Mouse (Mus musculus) hindbrain, embryonic 14.5 days (tissue): ENCODE data around the gene Tas1r1. TPM values are rescaled to one million over a fixed set of nuclear protein-coding genes. Genes with fewer than 3 reads are reported as not detected.
A peak's percentile ranks its signal among the peaks of the same experiment; 100 is the strongest.
"Not testable (repeated sequence)": the region's sequence is repeated elsewhere in the genome, so short reads cannot be mapped to it uniquely, and the experiment has no call there.

Source experiments
- ATAC-seq: fragments of 200-750 bp; cut with Nextera tagmentation; 2 replicates; pipeline ENCODE4 v1.8.0; 2017; ENCODE audit warnings: moderate number of reproducible peaks, mild to moderate bottlenecking, moderate TSS enrichment, moderate library complexity; ENCODE audit not compliant: low FRiP score
- DNase-seq: peaks from one replicate; pipeline ENCODE4 v3.0.0-alpha.2; 2015; ENCODE audit warnings: low spot score
- H3K27ac ChIP-seq: fragments of 300-500 bp; sonication (generic); 2 replicates; pipeline ENCODE4 v1.5.1; 2014; ENCODE audit warnings: mild to moderate bottlenecking, moderate library complexity
- H3K27me3 ChIP-seq: fragments of 300-500 bp; sonication (generic); 2 replicates; pipeline ENCODE4 v1.6.1; 2014; ENCODE audit warnings: mild to moderate bottlenecking, low read length, mixed read lengths; ENCODE audit not compliant: control insufficient read depth, insufficient read depth
- H3K36me3 ChIP-seq: fragments of 300-500 bp; sonication (generic); replicated peaks from 2 replicates; pipeline ENCODE4 v1.6.1; 2014; ENCODE audit not compliant: control insufficient read depth, insufficient read depth
- H3K4me1 ChIP-seq: fragments of 300-500 bp; sonication (generic); replicated peaks from 2 replicates; pipeline ENCODE4 v1.6.1; 2014; ENCODE audit warnings: antibody characterized with exemption, low read length, mixed read lengths; ENCODE audit not compliant: control insufficient read depth, insufficient read depth
- H3K4me2 ChIP-seq: fragments of 300-500 bp; sonication (generic); replicated peaks from 2 replicates; pipeline ENCODE4 v1.6.1; 2014; ENCODE audit warnings: mild to moderate bottlenecking, moderate library complexity
- H3K4me3 ChIP-seq: fragments of 300-500 bp; sonication (generic); replicated peaks from 2 replicates; pipeline ENCODE4 v1.5.1; 2014; ENCODE audit warnings: mild to moderate bottlenecking, low read length
- H3K9ac ChIP-seq: fragments of 300-500 bp; sonication (generic); 2 replicates; pipeline ENCODE4 v1.6.1; 2014
- H3K9me3 ChIP-seq: fragments of 300-500 bp; sonication (generic); 2 replicates; pipeline ENCODE4 v1.6.1; 2016; ENCODE audit warnings: low read length; ENCODE audit not compliant: control insufficient read depth
- WGBS: fragments of 180-500 bp; shearing (Covaris S2); extraction: QIAGEN DNeasy Blood & Tissue Kit; methylation state at CpG from one replicate; pipeline ENCODE4 v1.1.7; 2014; 5-methylcytosine and 5-hydroxymethylcytosine counted together
- polyA plus RNA-seq: library from polyadenylated mRNA; unstranded; fragments of >200 nt; fragmentation: Nextera tagmentation; extraction: Ambion mirVana; gene quantifications from 2 replicates; pipeline ENCODE4 v1.2.1, GENCODE M21; 2014

The Tas1r1 gene
- polyA plus RNA-seq, 1 experiment from 2014 or later, result 1.0 TPM

- H3K4me3 ChIP-seq, result no peak overlapping the region
- H3K9ac ChIP-seq, result no peak overlapping the region
- H3K27ac ChIP-seq, result no peak overlapping the region
- DNase-seq, result no peak
- no peaks in the 10 kb centered on the region for H3K36me3 ChIP-seq
- no peaks in the 10 kb centered on the region for H3K9me3 ChIP-seq
- no peaks in the 10 kb centered on the region for H3K4me1 ChIP-seq
- ATAC-seq, result no peak; the same call in 1 of the 2 replicates
- H3K4me2 ChIP-seq, result no peak overlapping the region
- no peaks in the 10 kb centered on the region for H3K27me3 ChIP-seq
Observed at GRCm38 (mm10) chr4:152067280-152067679, 28.9 kb upstream of the Tas1r1 start.

- ATAC-seq (no peak; the same call in 1 of the 2 replicates), DNase-seq (no peak)
Observed at GRCm38 (mm10) chr4:152062390-152063110, 24.2 kb upstream of the Tas1r1 start.

GRCm38 (mm10) chr4:152044609-152045008 lies 6.2 kb upstream of the Tas1r1 start:
- Histone ChIP-seq H3K36me3 (peaks cover 85% of the 10 kb centered on the region), H3K4me3 (no peak overlapping the region), H3K9ac (no peak overlapping the region), H3K4me2 (no peak overlapping the region), H3K27ac (no peak overlapping the region), H3K4me1 (peaks cover 8% of the 10 kb centered on the region), H3K9me3 (no peaks in the 10 kb centered on the region), H3K27me3 (no peaks in the 10 kb centered on the region)
- WGBS, result 88% methylated on average over 6 of the region's 6 CpGs
- DNase-seq (no peak), ATAC-seq (no peak)

More at GRCm38 (mm10) chr4:152062390-152063110, 24.2 kb upstream of the Tas1r1 start:
- Histone ChIP-seq H3K36me3 (peaks cover 40% of the 10 kb centered on the region), H3K27ac (no peak overlapping the region), H3K9ac (no peak overlapping the region), H3K27me3 (no peaks in the 10 kb centered on the region), H3K4me1 (no peaks in the 10 kb centered on the region), H3K4me2 (no peak overlapping the region), H3K4me3 (no peak overlapping the region), H3K9me3 (no peaks in the 10 kb centered on the region)
- WGBS, result 78% methylated on average over 9 of the region's 9 CpGs

GRCm38 (mm10) chr4:152043171-152043570 lies 4.8 kb upstream of the Tas1r1 start:
- no peak for ATAC-seq
- no peaks in the 10 kb centered on the region for H3K9me3 ChIP-seq
- WGBS, result 90% methylated on average over 3 of the region's 3 CpGs

GRCm38 (mm10) chr4:152041924-152042641 lies 3.7 kb upstream of the Tas1r1 start:
- ATAC-seq (no peak), DNase-seq (no peak)
- no peaks in the 10 kb centered on the region for H3K9me3 ChIP-seq
- no peak overlapping the region for H3K9ac ChIP-seq
- H3K4me2 ChIP-seq, result no peak overlapping the region
- H3K27me3 ChIP-seq, result no peaks in the 10 kb centered on the region
- H3K36me3 ChIP-seq, result peaks cover 61% of the 10 kb centered on the region
- H3K4me3 ChIP-seq, result no peak overlapping the region
- 95% methylated on average over 22 of the region's 22 CpGs for WGBS
- no peak overlapping the region for H3K27ac ChIP-seq
- peaks cover 8% of the 10 kb centered on the region for H3K4me1 ChIP-seq

More at GRCm38 (mm10) chr4:152043171-152043570, 4.8 kb upstream of the Tas1r1 start:
- H3K4me3 ChIP-seq, result no peak overlapping the region
- DNase-seq, result no peak
- no peaks in the 10 kb centered on the region for H3K27me3 ChIP-seq
- H3K4me1 ChIP-seq, result peaks cover 8% of the 10 kb centered on the region
- H3K36me3 ChIP-seq, result peaks cover 72% of the 10 kb centered on the region
- no peak overlapping the region for H3K27ac ChIP-seq
- H3K4me2 ChIP-seq, result no peak overlapping the region
- no peak overlapping the region for H3K9ac ChIP-seq

GRCm38 (mm10) chr4:152039831-152040310 lies 1.5 kb upstream of the Tas1r1 start:
- ATAC-seq, result no peak
- Histone ChIP-seq H3K4me2 (peak overlapping the region; percentile 97), H3K27me3 (no peaks in the 10 kb centered on the region), H3K9ac (peak overlapping the region; percentile 74), H3K9me3 (no peaks in the 10 kb centered on the region), H3K4me1 (peaks cover 8% of the 10 kb centered on the region), H3K27ac (no peak overlapping the region), H3K36me3 (peaks cover 41% of the 10 kb centered on the region), H3K4me3 (peak overlapping the region; percentile 92)
- 5% methylated on average over 25 of the region's 25 CpGs for WGBS
- no peak for DNase-seq

- Histone ChIP-seq H3K9me3 (no peaks in the 10 kb centered on the region), H3K36me3 (peaks cover 35% of the 10 kb centered on the region), H3K9ac (peak within 1 kb of the TSS; percentile 74), H3K27ac (no peak within 1 kb of the TSS), H3K27me3 (no peaks in the 10 kb centered on the region), H3K4me2 (peak within 1 kb of the TSS; percentile 97), H3K4me3 (peak within 1 kb of the TSS; percentile 92), H3K4me1 (peaks cover 8% of the 10 kb centered on the region)
- peak; percentile 89 for ATAC-seq
- DNase-seq, result peak; percentile 97
- WGBS, result under 1% methylated on average over 86 of the region's 86 CpGs
Observed at GRCm38 (mm10) chr4:152038985-152039830, 840 bp upstream of the Tas1r1 start, which contains the start of gene Nol9. TSS of gene Nol9 (plus strand) at chr4:152039321.

- H3K4me2 ChIP-seq, H3K9ac ChIP-seq, H3K4me1 ChIP-seq, H3K27ac ChIP-seq, DNase-seq, H3K36me3 ChIP-seq, H3K9me3 ChIP-seq, H3K4me3 ChIP-seq, ATAC-seq, H3K27me3 ChIP-seq: not testable (repeated sequence)
- 86% methylated on average over 6 of the region's 6 CpGs for WGBS
Observed at GRCm38 (mm10) chr4:152036464-152036863, 1.9 kb downstream of the Tas1r1 start.

GRCm38 (mm10) chr4:152032922-152033321 lies 5.4 kb downstream of the Tas1r1 start:
- Histone ChIP-seq H3K4me2 (no peak overlapping the region), H3K4me1 (peaks cover 17% of the 10 kb centered on the region), H3K36me3 (no peaks in the 10 kb centered on the region), H3K27me3 (no peaks in the 10 kb centered on the region), H3K9me3 (no peaks in the 10 kb centered on the region), H3K4me3 (no peak overlapping the region), H3K9ac (no peak overlapping the region), H3K27ac (no peak overlapping the region)
- no peak for ATAC-seq
- WGBS, result 93% methylated on average over 13 of the region's 13 CpGs
- no peak for DNase-seq
